Mouse (Mus musculus): Measurements from ENCODE around the gene Dlec1.

- TF ChIP-seq CTCF (IDR thresholded peaks at IDR 0.05; ENCODE audit: extremely low read depth, insufficient read length, insufficient replicate concordance, low read depth, low read length) (no peak), POLR2A (IDR thresholded peaks at IDR 0.05; ENCODE audit: low read depth, low read length) (no peak)
Observed at GRCm38 (mm10) chr9:119167608-119168007, 65.3 kb downstream of the Dlec1 start.

All from small intestine, adult 2 months (tissue).